Mouse (Mus musculus): ENCODE results near the gene Shc2. TPM values are rescaled to one million over a fixed set of nuclear protein-coding genes. Genes with fewer than 3 reads are reported as not detected.

Shc2 gene
- polyA plus RNA-seq, 1 experiment, result 1.7 TPM

Other genes starting within 250 kb of the Shc2 start
- not detected in 2 replicates for gene Vmn2r83, start 169.2 kb downstream of the Shc2 start, polyA plus RNA-seq (2012; ENCODE audit: insufficient read depth, insufficient read length, missing spikeins)
- 3.9 and 4.3 TPM in 2 replicates for gene Plpp2, start 104.1 kb downstream of the Shc2 start, polyA plus RNA-seq (2012; ENCODE audit: insufficient read depth, insufficient read length, missing spikeins)
- gene Mier2, start 82.7 kb downstream of the Shc2 start, polyA plus RNA-seq (2012; ENCODE audit: insufficient read depth, insufficient read length, missing spikeins), result 6.1 and 8.5 TPM in 2 replicates
- not detected in 2 replicates for gene Theg, start 50.6 kb downstream of the Shc2 start, polyA plus RNA-seq (2012; ENCODE audit: insufficient read depth, insufficient read length, missing spikeins)
- 0.48 TPM in 1 of 2 replicates, not detected in the other for gene C2cd4c, start 23.9 kb downstream of the Shc2 start, polyA plus RNA-seq (2012; ENCODE audit: insufficient read depth, insufficient read length, missing spikeins)
- gene Odf3l2, start 7.8 kb upstream of the Shc2 start, polyA plus RNA-seq (2012; ENCODE audit: insufficient read depth, insufficient read length, missing spikeins), result 1.2 TPM in 1 of 2 replicates, not detected in the other
- gene Madcam1, start 26.6 kb upstream of the Shc2 start, polyA plus RNA-seq (2012; ENCODE audit: insufficient read depth, insufficient read length, missing spikeins), result not detected in 2 replicates
- 17.0 and 17.6 TPM in 2 replicates for gene Tpgs1, start 31.5 kb upstream of the Shc2 start, polyA plus RNA-seq (2012; ENCODE audit: insufficient read depth, insufficient read length, missing spikeins)
- 181 and 274 TPM in 2 replicates for gene Cdc34, start 44.3 kb upstream of the Shc2 start, polyA plus RNA-seq (2012; ENCODE audit: insufficient read depth, insufficient read length, missing spikeins)
- gene Gzmm, start 51.1 kb upstream of the Shc2 start, polyA plus RNA-seq (2012; ENCODE audit: insufficient read depth, insufficient read length, missing spikeins), result not detected in 2 replicates
- 495 and 669 TPM in 2 replicates for gene Bsg, start 66.6 kb upstream of the Shc2 start, polyA plus RNA-seq (2012; ENCODE audit: insufficient read depth, insufficient read length, missing spikeins)
- 0.52 TPM in 1 of 2 replicates, not detected in the other for gene Hcn2, start 78.7 kb upstream of the Shc2 start, polyA plus RNA-seq (2012; ENCODE audit: insufficient read depth, insufficient read length, missing spikeins)
- gene Polrmt, start 108.7 kb upstream of the Shc2 start, polyA plus RNA-seq (2012; ENCODE audit: insufficient read depth, insufficient read length, missing spikeins), result 20.1 and 32.1 TPM in 2 replicates
- gene Fgf22, start 117.2 kb upstream of the Shc2 start, polyA plus RNA-seq (2012; ENCODE audit: insufficient read depth, insufficient read length, missing spikeins), result not detected in 2 replicates
- 23.3 and 27.2 TPM in 2 replicates for gene Rnf126, start 129.0 kb upstream of the Shc2 start, polyA plus RNA-seq (2012; ENCODE audit: insufficient read depth, insufficient read length, missing spikeins)
- 0.96 and 1.3 TPM in 2 replicates for gene Fstl3, start 139.4 kb upstream of the Shc2 start, polyA plus RNA-seq (2012; ENCODE audit: insufficient read depth, insufficient read length, missing spikeins)
- not detected in 2 replicates for gene Prss57, start 153.0 kb upstream of the Shc2 start, polyA plus RNA-seq (2012; ENCODE audit: insufficient read depth, insufficient read length, missing spikeins)
- 12.4 and 18.7 TPM in 2 replicates for gene Palm, start 155.7 kb upstream of the Shc2 start, polyA plus RNA-seq (2012; ENCODE audit: insufficient read depth, insufficient read length, missing spikeins)
- not detected in 2 replicates for gene Misp, start 183.1 kb upstream of the Shc2 start, polyA plus RNA-seq (2012; ENCODE audit: insufficient read depth, insufficient read length, missing spikeins)
- 45.6 and 50.5 TPM in 2 replicates for gene Ptbp1, start 216.5 kb upstream of the Shc2 start, polyA plus RNA-seq (2012; ENCODE audit: insufficient read depth, insufficient read length, missing spikeins)
- 1.4 and 1.7 TPM in 2 replicates for gene Prtn3, start 236.6 kb upstream of the Shc2 start, polyA plus RNA-seq (2012; ENCODE audit: insufficient read depth, insufficient read length, missing spikeins)
- gene Plppr3, start 236.7 kb upstream of the Shc2 start, polyA plus RNA-seq (2012; ENCODE audit: insufficient read depth, insufficient read length, missing spikeins), result 1.3 TPM in 1 of 2 replicates, not detected in the other
- not detected in 2 replicates for gene Elane, start 248.3 kb upstream of the Shc2 start, polyA plus RNA-seq (2012; ENCODE audit: insufficient read depth, insufficient read length, missing spikeins)